Mouse (Mus musculus) brain, embryonic 14.5 days (tissue): ENCODE data around the gene Fndc3b.

Source experiments
- CTCF ChIP-seq: fragments of 200-500 bp; IDR thresholded peaks from 2 replicates; pipeline ENCODE4 v1.5.1; 2012; ENCODE audit warnings: inconsistent platforms, mild to moderate bottlenecking, moderate library complexity, borderline replicate concordance; ENCODE audit not compliant: insufficient read depth, insufficient read length; ENCODE audit errors: extremely low read depth
- POLR2A ChIP-seq: fragments of 200-500 bp; IDR thresholded peaks from 2 replicates; pipeline ENCODE4 v1.6.1; 2012; ENCODE audit warnings: mild to moderate bottlenecking, inconsistent platforms, borderline replicate concordance; ENCODE audit not compliant: poor library complexity, insufficient read depth, insufficient read length, severe bottlenecking; ENCODE audit errors: extremely low read depth

DNA sequence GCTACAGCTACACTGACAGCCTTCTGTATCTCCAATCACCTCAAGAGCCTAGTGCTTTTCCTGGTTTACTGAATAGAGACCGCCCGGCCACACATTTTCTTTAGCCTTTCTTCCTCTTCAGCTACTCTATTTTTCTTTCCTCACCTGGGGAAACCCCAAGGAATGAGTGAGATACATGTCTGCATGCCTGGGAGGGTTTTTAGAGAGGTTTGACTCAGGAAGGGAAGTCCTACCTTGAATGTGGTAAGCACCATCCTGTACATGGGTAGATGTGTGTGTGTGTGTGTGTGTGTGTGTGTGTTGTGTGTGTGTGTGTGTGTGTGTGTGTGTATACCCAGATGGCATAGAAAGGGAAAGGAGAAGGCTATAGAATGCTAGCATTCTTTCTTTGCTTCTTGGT lies 299.8 kb downstream of the Fndc3b start:
- no peak for TF ChIP-seq CTCF
- TF ChIP-seq POLR2A: no peak
